Mouse (Mus musculus): ENCODE measurements around the gene Sel1l.

DNA sequence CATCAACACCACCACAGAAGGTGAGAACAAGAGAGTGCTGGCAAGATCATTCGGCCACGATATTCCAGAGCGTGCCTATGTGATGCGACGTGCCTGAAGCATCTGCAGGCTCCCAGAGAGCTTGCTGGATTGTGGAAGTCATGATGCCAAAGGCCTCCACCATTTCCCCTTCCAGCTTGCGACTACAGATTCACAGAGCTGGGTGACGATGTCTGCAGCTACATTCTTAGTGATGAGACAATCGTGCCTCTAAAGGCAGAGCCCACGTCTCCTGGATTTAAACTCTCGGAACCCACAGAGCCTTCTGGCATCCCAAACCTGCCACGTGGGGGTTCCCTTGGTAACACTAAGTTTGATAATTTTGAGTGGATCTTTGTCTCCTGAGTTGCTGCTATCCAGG, 21.7 kb upstream of the Sel1l start:
- TF ChIP-seq CTCF (IDR thresholded peaks at IDR 0.05) (no peak), POLR2A (IDR thresholded peaks at IDR 0.05; ENCODE audit: insufficient read depth, low read depth, low read length) (no peak), EP300 (IDR thresholded peaks at IDR 0.05; ENCODE audit: insufficient read depth, low read depth, low read length) (no peak)

Data from heart, adult 2 months (tissue).